ENCODE assay signal across 8 mouse cellular contexts in genomic region chr4:43875160-43875918, GRCm38 (mm10). TPM values are rescaled to one million over a fixed set of nuclear protein-coding genes. Genes with fewer than 3 reads are reported as not detected.
DNase-seq lines count a peak whose midpoint lies in the region; ATAC-seq lines count a peak whose summit lies in the region.

TSS of gene Reck (plus strand) at chr4:43875530.

- peak within 1 kb of the TSS; percentile 78 for H3K9ac ChIP-seq in hindbrain, embryonic 11.5 days (ENCODE audit: low read depth, low read length)

- ATAC-seq in hindbrain, embryonic 11.5 days (ENCODE audit: low FRiP score): peak; percentile 95

- peak within 1 kb of the TSS; percentile 72 for H3K4me2 ChIP-seq in hindbrain, embryonic 11.5 days (replicated peaks; ENCODE audit: low read depth, low read length)

- no peaks in the 10 kb centered on the region for H3K36me3 ChIP-seq in hindbrain, embryonic 11.5 days (ENCODE audit: control insufficient read depth, insufficient read depth, low read length)

- peak within 1 kb of the TSS; percentile 68 for H3K4me3 ChIP-seq in hindbrain, embryonic 11.5 days (ENCODE audit: low read depth, low read length)

- H3K4me1 ChIP-seq in hindbrain, embryonic 11.5 days (replicated peaks; ENCODE audit: control insufficient read depth, insufficient read depth, low read length): no peaks in the 10 kb centered on the region; the same call in 1 of the 2 replicates

- under 1% methylated on average over 56 of the region's 73 CpGs for WGBS in hindbrain, embryonic 11.5 days

- H3K9me3 ChIP-seq in hindbrain, embryonic 11.5 days (ENCODE audit: control insufficient read depth, low read length): no peaks in the 10 kb centered on the region

- H3K27me3 ChIP-seq in hindbrain, embryonic 11.5 days (ENCODE audit: control insufficient read depth, insufficient read depth, low read length): no peaks in the 10 kb centered on the region

- DNase-seq in Muller cell, postnatal 12 days (ENCODE audit: inconsistent ontology term): peak; percentile 94
- DNase-seq in cerebellum, adult 9-11 months: peak; percentile 74
- peak; percentile 66 to 82 for DNase-seq in frontal cortex, postnatal 10 days (ENCODE audit: low spot score in 2 of 2)
- peak; percentile 98 for DNase-seq in hindbrain, embryonic 11.5 days (ENCODE audit: low spot score)
- DNase-seq in layer of hippocampus, postnatal 10 days (ENCODE audit: low spot score in 2 of 2): peak; percentile 80 to 91
- DNase-seq in lung, postnatal 10 days: peak; percentile 94
- DNase-seq in retina, adult 2 months (ENCODE audit: low read depth, low spot score): peak; percentile 39
- peak; percentile 81 to 85 for DNase-seq in thymus, postnatal 36 days

- H3K27ac ChIP-seq in hindbrain, embryonic 11.5 days (ENCODE audit: low read depth, low read length): peak within 1 kb of the TSS; percentile 59

RNA-seq across cellular contexts. Expression of gene Reck, which starts in this region (rescaled TPM):
- 14.5 and 15.0 TPM in 2 replicates for polyA plus RNA-seq in hindbrain, embryonic 11.5 days (2014; fragmentation: Nextera tagmentation; extraction: Ambion mirVana)
- total RNA-seq in layer of hippocampus, postnatal 10 days (2021): 1 to 10 TPM; 5.0 to 7.2 TPM

Comparison
In these comparisons a context has a peak if more than half of its experiments do, and no peak if none do; other contexts are left out.
1. Peak in every context shown above with its lines: DNase-seq, ATAC-seq, H3K4me3 ChIP-seq and H3K27ac ChIP-seq.
2. DNase-seq: peak in every context shown above with its lines; median percentile 98 in hindbrain, embryonic 11.5 days; 94 in Muller cell, postnatal 12 days; 94 in lung, postnatal 10 days; 86 in layer of hippocampus, postnatal 10 days; 83 in thymus, postnatal 36 days; 74 in cerebellum, adult 9-11 months; 74 in frontal cortex, postnatal 10 days; 39 in retina, adult 2 months.